Mouse (Mus musculus) small intestine, adult 2 months (tissue): ENCODE measurements around the gene Ide. TPM values are rescaled to one million over a fixed set of nuclear protein-coding genes. Genes with fewer than 3 reads are reported as not detected.
A peak's percentile ranks its signal among the peaks of the same experiment; 100 is the strongest.

Experiments used
- H3K27ac ChIP-seq: fragments of 200-500 bp; 2 replicates; pipeline ENCODE4 v1.5.1; 2012; ENCODE audit warnings: low read depth, low read length, control low read depth, inconsistent platforms; ENCODE audit not compliant: insufficient read depth
- H3K27me3 ChIP-seq: fragments of 200-500 bp; 2 replicates; pipeline ENCODE4 v1.6.1; 2012; ENCODE audit warnings: mild to moderate bottlenecking, moderate library complexity, low read length, inconsistent platforms; ENCODE audit not compliant: control insufficient read depth, insufficient read depth
- H3K36me3 ChIP-seq: fragments of 200-500 bp; 2 replicates; pipeline ENCODE4 v1.6.1; 2012; ENCODE audit warnings: mild to moderate bottlenecking, low read length, control low read depth, inconsistent platforms; ENCODE audit not compliant: control insufficient read depth, insufficient read depth
- H3K4me1 ChIP-seq: fragments of 200-500 bp; 2 replicates; pipeline ENCODE4 v1.6.1; 2012; ENCODE audit warnings: low read length, inconsistent platforms, mixed read lengths; ENCODE audit not compliant: control insufficient read depth, insufficient read depth, insufficient read length
- H3K4me3 ChIP-seq: fragments of 200-500 bp; 2 replicates; pipeline ENCODE4 v1.5.1; 2012; ENCODE audit warnings: low read depth, mild to moderate bottlenecking, control low read depth, inconsistent platforms, low read length, moderate library complexity
- CTCF ChIP-seq: fragments of 200-500 bp; IDR thresholded peaks from 2 replicates; pipeline ENCODE4 v1.5.1; 2012; ENCODE audit warnings: low read depth, mild to moderate bottlenecking, control low read depth, inconsistent platforms, low read length, moderate library complexity, mixed read lengths; ENCODE audit not compliant: insufficient replicate concordance, insufficient read length; ENCODE audit errors: extremely low read depth
- POLR2A ChIP-seq: fragments of 200-500 bp; IDR thresholded peaks from 2 replicates; pipeline ENCODE4 v1.6.1; 2012; ENCODE audit warnings: low read depth, mild to moderate bottlenecking, control low read depth, inconsistent platforms, low read length, moderate library complexity
- WGBS: fragments of 180-500 bp; shearing (Covaris S2); methylation state at CpG from one replicate; pipeline ENCODE4 v1.1.7; 2018; 5-methylcytosine and 5-hydroxymethylcytosine counted together
- polyA plus RNA-seq: library from polyadenylated mRNA; depleted of rRNA; stranded (reverse); fragments of >200 nt; gene quantifications from 2 replicates; pipeline ENCODE4 v1.2.3, GENCODE M21; 2012

The Ide gene
- polyA plus RNA-seq, 1 experiment = 6.8 TPM

DNA sequence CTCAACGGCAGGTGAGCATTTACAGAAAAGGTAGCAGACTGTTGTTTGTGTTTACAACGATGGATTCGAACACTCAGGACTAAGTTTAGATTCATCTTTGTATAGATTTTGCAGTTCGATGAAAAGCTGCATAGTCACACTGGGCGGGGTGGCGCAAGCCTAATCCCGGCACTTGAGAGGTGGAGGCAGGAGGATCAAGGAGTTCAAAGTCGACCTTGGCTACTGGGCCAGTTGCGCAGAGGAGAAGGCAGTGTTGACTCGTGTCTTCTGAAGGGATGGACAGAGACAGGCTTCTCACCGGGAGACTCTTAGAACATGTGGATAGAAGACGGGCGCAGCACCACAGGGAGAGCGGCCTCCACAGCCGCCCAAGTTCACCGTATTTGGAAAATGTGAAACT lies 68.5 kb downstream of the Ide start:
- H3K36me3 ChIP-seq = peaks cover 19% of the 10 kb centered on the region
- H3K27me3 ChIP-seq = no peaks in the 10 kb centered on the region
- H3K4me3 ChIP-seq = no peak overlapping the region
- H3K4me1 ChIP-seq = peaks cover 2% of the 10 kb centered on the region; the same call in 1 of the 2 replicates
- no peak for TF ChIP-seq POLR2A
- no peak for TF ChIP-seq CTCF
- WGBS = 87% methylated on average over 16 of the region's 16 CpGs
- no peak overlapping the region for H3K27ac ChIP-seq

DNA sequence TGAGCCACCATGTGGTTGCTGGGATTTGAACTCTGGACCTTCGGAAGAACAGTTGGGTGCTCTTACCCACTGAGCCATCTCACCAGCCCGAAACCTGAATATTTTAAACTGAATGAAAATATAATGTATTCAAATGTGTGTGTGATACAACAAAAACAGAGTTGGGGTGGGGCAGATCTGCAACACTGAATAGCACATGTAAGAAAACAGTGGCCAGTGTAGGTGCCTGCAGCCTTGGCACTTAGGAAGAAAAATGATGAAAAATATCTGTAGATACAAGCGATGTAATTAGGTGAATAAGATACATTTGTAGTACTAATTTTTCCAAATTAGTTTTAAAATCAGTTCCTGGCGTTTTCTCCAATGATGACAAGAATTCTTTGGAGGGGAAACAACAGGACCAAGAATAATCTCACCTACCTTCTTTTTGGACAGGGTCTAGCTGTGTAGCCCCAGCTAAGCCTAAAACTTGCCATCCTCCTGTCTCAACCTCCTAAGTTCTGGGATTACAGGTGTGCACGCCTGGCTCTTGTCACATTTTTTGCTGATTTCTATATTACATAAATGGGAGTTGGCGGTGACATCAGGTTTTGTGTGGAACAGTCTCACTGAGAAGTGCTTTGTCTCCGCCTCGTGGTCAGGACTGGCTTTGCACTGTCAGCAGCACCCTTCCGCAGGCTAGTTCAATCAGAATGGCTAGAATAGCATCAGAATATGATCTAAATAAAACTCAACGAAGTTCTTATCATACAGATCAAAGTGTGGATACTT lies 72.1 kb downstream of the Ide start:
- Histone ChIP-seq H3K4me1 (peaks cover 8% of the 10 kb centered on the region; the same call in 1 of the 2 replicates), H3K36me3 (peaks cover 11% of the 10 kb centered on the region), H3K27ac (no peak overlapping the region), H3K27me3 (no peaks in the 10 kb centered on the region), H3K4me3 (no peak overlapping the region)
- WGBS = 29% methylated on average over 10 of the region's 10 CpGs
- peak; percentile 96 for TF ChIP-seq CTCF
- no peak for TF ChIP-seq POLR2A

DNA sequence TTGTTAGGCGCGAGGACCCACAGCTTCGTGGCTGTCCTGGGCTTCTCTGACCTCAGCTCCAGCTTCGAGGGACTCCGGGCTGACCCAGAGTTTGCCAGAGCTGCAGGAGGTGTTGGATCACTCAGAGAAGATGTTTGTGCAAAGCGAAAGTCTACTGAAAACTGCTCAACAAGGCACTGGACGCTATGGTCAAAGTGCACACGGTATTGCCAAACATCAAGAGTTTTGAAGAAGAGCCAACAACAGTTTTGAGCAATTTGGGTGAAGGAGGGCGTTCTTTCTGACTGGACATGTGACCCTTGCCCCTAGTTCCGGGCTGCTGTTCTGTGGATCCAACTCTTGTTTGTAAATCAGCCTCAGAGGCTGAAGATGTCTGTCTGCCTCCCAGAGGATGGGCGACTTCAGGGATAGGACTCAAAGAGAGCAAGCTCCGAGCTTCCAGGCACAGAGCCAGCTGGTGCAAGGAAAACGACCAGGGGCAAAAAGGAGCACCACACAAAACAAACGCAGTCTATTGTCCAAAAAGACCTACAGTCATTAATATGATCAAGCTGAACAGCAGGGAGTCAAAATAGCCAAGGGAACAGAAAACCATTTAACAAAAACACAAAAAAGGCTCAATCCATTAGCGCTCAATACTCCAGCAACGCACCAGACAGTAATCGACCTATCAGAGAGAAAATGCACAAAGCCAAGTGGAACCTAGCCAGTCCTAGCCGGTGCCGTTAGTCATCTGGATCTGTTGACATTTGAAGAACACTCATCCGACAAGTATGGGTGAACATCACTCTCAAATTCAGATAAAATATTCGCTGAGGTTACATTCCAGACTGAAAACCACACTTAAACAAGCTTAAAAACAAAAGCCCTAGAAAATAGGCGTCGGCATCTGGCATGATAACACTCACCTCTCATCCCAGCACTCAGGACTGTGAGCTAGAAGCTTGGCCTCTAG lies 73.4 kb downstream of the Ide start:
- H3K4me3 ChIP-seq = peak overlapping the region; percentile 20
- 33% methylated on average over 23 of the region's 23 CpGs for WGBS
- H3K27ac ChIP-seq = 0 out of 2 replicates have a peak overlapping the region, but pooled peaks have one; percentile 10

DNA sequence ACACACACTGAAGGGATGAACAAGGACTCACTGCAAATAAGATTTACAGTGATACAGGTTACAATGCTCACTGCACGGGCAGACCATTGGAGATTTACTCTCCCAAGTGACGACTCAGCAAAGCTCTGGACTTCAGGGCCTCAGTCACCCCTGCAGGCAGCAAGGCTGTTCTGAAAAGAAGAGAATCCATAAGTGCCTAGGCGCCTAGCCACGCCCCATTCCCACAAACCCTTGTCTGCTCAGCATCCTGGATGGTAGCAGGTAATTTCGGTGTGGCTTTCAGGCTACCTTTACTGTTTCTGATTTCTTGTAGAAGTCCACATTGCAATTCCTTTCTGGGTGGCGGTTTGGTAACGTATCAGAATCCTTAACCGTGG lies 74.1 kb downstream of the Ide start:
- Histone ChIP-seq H3K36me3 (peaks cover under 1% of the 10 kb centered on the region; the same call in 1 of the 2 replicates), H3K27me3 (no peaks in the 10 kb centered on the region), H3K4me3 (peak overlapping the region; percentile 20), H3K27ac (no peak overlapping the region), H3K4me1 (peaks cover 8% of the 10 kb centered on the region; the same call in 1 of the 2 replicates)
- 55% methylated on average over 8 of the region's 8 CpGs for WGBS
- TF ChIP-seq CTCF = no peak
- TF ChIP-seq POLR2A = no peak

More for the DNA sequence above, 73.4 kb downstream of the Ide start:
- TF ChIP-seq CTCF (no peak), POLR2A (no peak)
- Histone ChIP-seq H3K36me3 (peaks cover 5% of the 10 kb centered on the region), H3K27me3 (no peaks in the 10 kb centered on the region), H3K4me1 (peaks cover 8% of the 10 kb centered on the region; the same call in 1 of the 2 replicates)

DNA sequence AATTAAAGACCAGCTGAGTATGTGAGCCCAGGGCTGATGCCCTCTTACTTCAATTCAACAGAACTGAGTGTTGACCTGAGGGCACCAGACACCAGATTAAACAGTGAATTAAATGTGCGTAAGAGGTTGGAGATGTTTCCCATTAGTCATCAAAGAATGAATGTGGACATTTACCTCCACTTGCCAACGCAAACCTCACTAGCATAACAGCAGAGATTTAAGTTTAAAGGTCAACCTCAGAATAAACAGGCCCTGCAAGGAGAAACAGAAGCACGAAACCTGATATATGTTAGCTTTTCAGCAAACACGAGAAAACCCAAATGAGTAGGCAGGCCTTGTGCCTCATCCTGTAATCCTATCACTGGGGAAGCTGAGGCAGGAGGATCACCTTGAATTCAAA lies 75.3 kb downstream of the Ide start:
- 26% methylated on average over 4 of the region's 4 CpGs for WGBS
- no peak overlapping the region for H3K4me3 ChIP-seq
- TF ChIP-seq POLR2A (no peak), CTCF (no peak)
- H3K36me3 ChIP-seq = no peaks in the 10 kb centered on the region
- peaks cover 8% of the 10 kb centered on the region; the same call in 1 of the 2 replicates for H3K4me1 ChIP-seq
- no peaks in the 10 kb centered on the region for H3K27me3 ChIP-seq
- no peak overlapping the region for H3K27ac ChIP-seq

DNA sequence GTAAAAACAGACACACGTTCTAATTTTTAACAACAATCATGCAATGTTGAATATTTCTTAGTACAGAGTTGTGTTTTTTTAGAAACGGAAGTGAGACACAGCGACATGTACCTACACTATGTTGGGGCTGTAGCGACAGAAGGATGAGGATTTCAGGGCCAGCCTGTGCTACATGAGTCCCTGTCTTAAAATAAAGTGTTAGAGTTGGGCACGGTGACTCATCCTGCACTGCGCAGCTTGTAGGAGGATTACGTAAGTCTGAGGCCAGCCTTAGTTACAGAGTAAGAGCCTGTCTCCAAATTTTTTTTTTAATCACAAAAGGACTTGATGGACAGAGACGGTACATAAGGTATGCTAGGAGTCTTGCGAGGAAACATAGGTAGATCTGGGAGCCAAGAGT lies 82.3 kb downstream of the Ide start:
- H3K27ac ChIP-seq = no peak overlapping the region
- H3K36me3 ChIP-seq = no peaks in the 10 kb centered on the region
- no peaks in the 10 kb centered on the region for H3K4me1 ChIP-seq
- TF ChIP-seq CTCF (no peak), POLR2A (no peak)
- WGBS = 79% methylated on average over 9 of the region's 9 CpGs
- no peaks in the 10 kb centered on the region for H3K27me3 ChIP-seq
- H3K4me3 ChIP-seq = no peak overlapping the region
